Mouse (Mus musculus) heart, embryonic 11.5 days (tissue): ENCODE measurements around the gene Ephb2. TPM values are rescaled to one million over a fixed set of nuclear protein-coding genes. Genes with fewer than 3 reads are reported as not detected.

ENCODE experiments used
- ATAC-seq: fragments of 200-750 bp; cut with Nextera tagmentation; replicated peaks from 2 replicates; pipeline ENCODE4 v1.8.0; 2017; ENCODE audit warnings: moderate library complexity; ENCODE audit not compliant: insufficient number of reproducible peaks, low FRiP score, low TSS enrichment
- H3K27ac ChIP-seq: fragments of 300-500 bp; sonication (generic); 2 replicates; pipeline ENCODE4 v1.5.1; 2014; ENCODE audit warnings: mild to moderate bottlenecking, low read depth, low read length
- H3K27me3 ChIP-seq: fragments of 300-500 bp; sonication (generic); 2 replicates; pipeline ENCODE4 v1.6.1; 2014; ENCODE audit warnings: mild to moderate bottlenecking, low read length, mixed read lengths; ENCODE audit not compliant: control insufficient read depth, insufficient read depth
- H3K36me3 ChIP-seq: fragments of 300-500 bp; sonication (generic); 2 replicates; pipeline ENCODE4 v1.6.1; 2014; ENCODE audit warnings: mild to moderate bottlenecking, low read length, moderate library complexity, mixed read lengths; ENCODE audit not compliant: control insufficient read depth, insufficient read depth
- H3K4me1 ChIP-seq: fragments of 300-500 bp; sonication (generic); 2 replicates; pipeline ENCODE4 v1.6.1; 2014; ENCODE audit warnings: low read length; ENCODE audit not compliant: control insufficient read depth, insufficient read depth
- H3K4me2 ChIP-seq: fragments of 300-500 bp; sonication (generic); 2 replicates; pipeline ENCODE4 v1.6.1; 2014; ENCODE audit warnings: mild to moderate bottlenecking, moderate library complexity
- H3K4me3 ChIP-seq: fragments of 300-500 bp; sonication (generic); 2 replicates; pipeline ENCODE4 v1.5.1; 2014; ENCODE audit warnings: low read depth, low read length
- H3K9ac ChIP-seq: fragments of 300-500 bp; sonication (generic); 2 replicates; pipeline ENCODE4 v1.6.1; 2014; ENCODE audit warnings: mild to moderate bottlenecking, low read depth, low read length, moderate library complexity
- H3K9me3 ChIP-seq: fragments of 300-500 bp; sonication (generic); replicated peaks from 2 replicates; pipeline ENCODE4 v1.6.1; 2016; ENCODE audit warnings: low read length; ENCODE audit not compliant: control insufficient read depth
- WGBS: fragments of 180-500 bp; shearing (Covaris S2); extraction: QIAGEN DNeasy Blood & Tissue Kit; methylation state at CpG from one replicate; pipeline ENCODE4 v1.1.7; 2014; ENCODE audit not compliant: insufficient replicate concordance; 5-methylcytosine and 5-hydroxymethylcytosine counted together
- polyA plus RNA-seq: library from polyadenylated mRNA; unstranded; fragments of >200 nt; fragmentation: Nextera tagmentation; extraction: Ambion mirVana; gene quantifications from 2 replicates; pipeline ENCODE4 v1.2.1, GENCODE M21; 2014

Gene Ephb2
- polyA plus RNA-seq, 1 experiment from 2014 or later: 2.5 TPM

GRCm38 (mm10) chr4:136657914-136658313, 177.9 kb downstream of the Ephb2 start:
- Histone ChIP-seq H3K9me3 (no peaks in the 10 kb centered on the region), H3K9ac (no peak overlapping the region), H3K27me3 (no peaks in the 10 kb centered on the region; the same call in 1 of the 2 replicates), H3K27ac (no peak overlapping the region), H3K4me2 (no peak overlapping the region), H3K4me3 (no peak overlapping the region), H3K36me3 (no peaks in the 10 kb centered on the region), H3K4me1 (peaks cover 5% of the 10 kb centered on the region; the same call in 1 of the 2 replicates)
- no peak for ATAC-seq
- 74% methylated on average over 3 of the region's 3 CpGs for WGBS

GRCm38 (mm10) chr4:136653692-136654234, 182.0 kb downstream of the Ephb2 start:
- H3K27me3 ChIP-seq: peaks cover 5% of the 10 kb centered on the region; the same call in 1 of the 2 replicates
- no peak overlapping the region for H3K4me3 ChIP-seq
- no peaks in the 10 kb centered on the region for H3K9me3 ChIP-seq
- H3K9ac ChIP-seq: no peak overlapping the region
- 63% methylated on average over 10 of the region's 10 CpGs for WGBS
- no peak for ATAC-seq
- no peak overlapping the region for H3K4me2 ChIP-seq
- H3K4me1 ChIP-seq: peaks cover 18% of the 10 kb centered on the region
- peak overlapping the region; percentile 42; the same call in 1 of the 2 replicates for H3K27ac ChIP-seq
- no peaks in the 10 kb centered on the region for H3K36me3 ChIP-seq

GRCm38 (mm10) chr4:136653019-136653418, 182.8 kb downstream of the Ephb2 start:
- ATAC-seq: no peak
- no peak overlapping the region for H3K9ac ChIP-seq
- 58% methylated on average over 6 of the region's 6 CpGs for WGBS
- H3K4me2 ChIP-seq: no peak overlapping the region
- peaks cover 5% of the 10 kb centered on the region; the same call in 1 of the 2 replicates for H3K27me3 ChIP-seq
- H3K27ac ChIP-seq: peak overlapping the region; percentile 46
- peaks cover 18% of the 10 kb centered on the region for H3K4me1 ChIP-seq
- H3K9me3 ChIP-seq: no peaks in the 10 kb centered on the region
- no peak overlapping the region for H3K4me3 ChIP-seq
- H3K36me3 ChIP-seq: no peaks in the 10 kb centered on the region

- H3K27me3 ChIP-seq: peaks cover 5% of the 10 kb centered on the region
- 58% methylated on average over 11 of the region's 11 CpGs for WGBS
- H3K9me3 ChIP-seq: no peaks in the 10 kb centered on the region
- H3K27ac ChIP-seq: peak overlapping the region; percentile 46; the same call in 1 of the 2 replicates
- no peak overlapping the region for H3K4me3 ChIP-seq
- H3K36me3 ChIP-seq: no peaks in the 10 kb centered on the region
- no peak overlapping the region for H3K9ac ChIP-seq
- H3K4me1 ChIP-seq: peaks cover 18% of the 10 kb centered on the region
- no peak overlapping the region for H3K4me2 ChIP-seq
- no peak for ATAC-seq
Measured at GRCm38 (mm10) chr4:136652528-136652910, 183.3 kb downstream of the Ephb2 start.

GRCm38 (mm10) chr4:136651882-136652527, 183.8 kb downstream of the Ephb2 start:
- H3K27ac ChIP-seq: 0 out of 2 replicates have a peak overlapping the region, but pooled peaks have one; percentile 46

GRCm38 (mm10) chr4:136651357-136651811, 184.4 kb downstream of the Ephb2 start:
- no peak for ATAC-seq
- no peak overlapping the region for H3K4me3 ChIP-seq
- H3K27me3 ChIP-seq: peaks cover 5% of the 10 kb centered on the region
- no peak overlapping the region for H3K27ac ChIP-seq
- 60% methylated on average over 3 of the region's 3 CpGs for WGBS
- peaks cover 3% of the 10 kb centered on the region; the same call in 1 of the 2 replicates for H3K9me3 ChIP-seq
- H3K9ac ChIP-seq: no peak overlapping the region
- H3K4me1 ChIP-seq: peaks cover 18% of the 10 kb centered on the region
- no peak overlapping the region for H3K4me2 ChIP-seq
- no peaks in the 10 kb centered on the region for H3K36me3 ChIP-seq

More at GRCm38 (mm10) chr4:136651882-136652527, 183.8 kb downstream of the Ephb2 start:
- 74% methylated on average over 13 of the region's 13 CpGs for WGBS
- Histone ChIP-seq H3K4me3 (no peak overlapping the region), H3K27me3 (peaks cover 5% of the 10 kb centered on the region), H3K9ac (no peak overlapping the region), H3K9me3 (peaks cover under 1% of the 10 kb centered on the region; the same call in 1 of the 2 replicates), H3K4me2 (no peak overlapping the region), H3K36me3 (no peaks in the 10 kb centered on the region), H3K4me1 (peaks cover 18% of the 10 kb centered on the region)
- no peak for ATAC-seq

- Histone ChIP-seq H3K9ac (no peak overlapping the region), H3K27ac (no peak overlapping the region), H3K4me2 (no peak overlapping the region), H3K9me3 (peaks cover 3% of the 10 kb centered on the region; the same call in 1 of the 2 replicates), H3K4me1 (peaks cover 18% of the 10 kb centered on the region), H3K36me3 (no peaks in the 10 kb centered on the region), H3K27me3 (peaks cover 5% of the 10 kb centered on the region), H3K4me3 (no peak overlapping the region)
- WGBS: 83% methylated on average over 8 of the region's 8 CpGs
- no peak for ATAC-seq
Measured at GRCm38 (mm10) chr4:136650261-136650660, 185.5 kb downstream of the Ephb2 start.

- WGBS: 25% methylated on average over 13 of the region's 13 CpGs
- peak overlapping the region; percentile 49 for H3K4me2 ChIP-seq
- H3K4me3 ChIP-seq: peak overlapping the region; percentile 10; the same call in 1 of the 2 replicates
- peaks cover 18% of the 10 kb centered on the region for H3K4me1 ChIP-seq
- H3K9me3 ChIP-seq: peaks cover 3% of the 10 kb centered on the region; the same call in 1 of the 2 replicates
- H3K27ac ChIP-seq: no peak overlapping the region
- H3K27me3 ChIP-seq: peaks cover 5% of the 10 kb centered on the region
- no peak for ATAC-seq
- H3K36me3 ChIP-seq: no peaks in the 10 kb centered on the region
- H3K9ac ChIP-seq: no peak overlapping the region
Measured at GRCm38 (mm10) chr4:136649480-136650196, 186.2 kb downstream of the Ephb2 start.
